Mouse (Mus musculus) MEL-GATA-1-ER (cell line): Measurements from ENCODE around the gene Scd3.
A peak's percentile ranks its signal among the peaks of the same experiment; 100 is the strongest.

ENCODE experiments used
- DNase-seq: peaks from one replicate; pipeline ENCODE4 v3.0.0-alpha.2; 2012; ENCODE audit warnings: low read depth; ENCODE audit errors: extremely low read depth

Gene Scd3

GRCm38 (mm10) chr19:44203015-44203564, at the start of gene Scd3:
TSS of gene Scd3 (plus strand) at chr19:44203269.
- no peak for DNase-seq

GRCm38 (mm10) chr19:44153781-44154180, 49.3 kb upstream of the Scd3 start:
- DNase-seq, result no peak

- DNase-seq, result no peak
Observed at GRCm38 (mm10) chr19:44157005-44157404, 46.1 kb upstream of the Scd3 start.

GRCm38 (mm10) chr19:44159386-44159785, 43.7 kb upstream of the Scd3 start:
- DNase-seq, result no peak

GRCm38 (mm10) chr19:44161515-44161914, 41.6 kb upstream of the Scd3 start:
- peak; percentile 55 for DNase-seq

- no peak for DNase-seq
Observed at GRCm38 (mm10) chr19:44174835-44175234, 28.2 kb upstream of the Scd3 start.

GRCm38 (mm10) chr19:44176741-44177140, 26.3 kb upstream of the Scd3 start:
- peak; percentile 83 for DNase-seq

GRCm38 (mm10) chr19:44180502-44180901, 22.6 kb upstream of the Scd3 start:
- DNase-seq, result no peak

- DNase-seq, result peak; percentile 56
Observed at GRCm38 (mm10) chr19:44183968-44184367, 19.1 kb upstream of the Scd3 start.

GRCm38 (mm10) chr19:44189056-44189455, 14.0 kb upstream of the Scd3 start:
- no peak for DNase-seq

- no peak for DNase-seq
Observed at GRCm38 (mm10) chr19:44192342-44192741, 10.7 kb upstream of the Scd3 start, which contains the start of gene Pkd2l1. TSS of gene Pkd2l1 (minus strand) at chr19:44192442.

- DNase-seq, result no peak
Observed at GRCm38 (mm10) chr19:44193906-44194305, 9.2 kb upstream of the Scd3 start.

GRCm38 (mm10) chr19:44195138-44195537, 7.9 kb upstream of the Scd3 start:
- DNase-seq, result peak; percentile 72

GRCm38 (mm10) chr19:44197053-44197852, 5.8 kb upstream of the Scd3 start:
- peak; percentile 95 for DNase-seq

- no peak for DNase-seq
Observed at GRCm38 (mm10) chr19:44198494-44198893, 4.6 kb upstream of the Scd3 start.

GRCm38 (mm10) chr19:44198964-44199363, 4.1 kb upstream of the Scd3 start:
- DNase-seq, result peak; percentile 38

- DNase-seq, result no peak
Observed at GRCm38 (mm10) chr19:44207079-44207478, 4.0 kb downstream of the Scd3 start.

- DNase-seq, result no peak
Observed at GRCm38 (mm10) chr19:44215255-44215654, 12.2 kb downstream of the Scd3 start.

- no peak for DNase-seq
Observed at GRCm38 (mm10) chr19:44217958-44218525, 15.0 kb downstream of the Scd3 start.

GRCm38 (mm10) chr19:44225728-44226127, 22.7 kb downstream of the Scd3 start:
- peak; percentile 88 for DNase-seq

- no peak for DNase-seq
Observed at GRCm38 (mm10) chr19:44229776-44230175, 26.7 kb downstream of the Scd3 start.

- DNase-seq, result no peak
Observed at GRCm38 (mm10) chr19:44230212-44230611, 27.1 kb downstream of the Scd3 start.
